Mouse (Mus musculus) thymus, postnatal 10 days (tissue): ENCODE results near the gene Omt2b.
"Not testable (repeated sequence)": the region's sequence is repeated elsewhere in the genome, so short reads cannot be mapped to it uniquely, and the experiment has no call there.

Experiments
- DNase-seq, 2 experiments: peaks; one replicate each; pipeline ENCODE4 v3.0.0; 2021; ENCODE audit warnings: low spot score in 2 of 2

Omt2b gene

DNA sequence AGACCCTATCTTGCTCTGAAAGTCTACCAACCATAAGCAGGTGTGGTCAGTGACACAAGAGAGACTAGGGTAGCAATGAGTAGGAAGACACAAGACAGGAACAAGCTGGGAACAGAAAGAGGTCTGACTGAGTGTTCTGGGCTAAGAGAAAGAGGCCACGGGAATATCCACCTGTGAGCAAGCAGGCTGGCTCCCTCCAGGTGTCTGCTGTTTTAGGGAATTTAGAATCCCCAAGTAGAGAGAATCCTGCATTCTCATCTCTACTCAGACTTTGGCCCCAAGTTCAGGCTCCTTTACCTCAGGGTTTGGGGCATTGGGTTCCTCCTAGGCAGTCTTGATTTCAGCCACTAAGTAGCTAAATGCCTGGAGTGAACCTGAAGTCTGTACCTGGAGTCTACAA is at the start of gene Omt2b:
Gene Omt2b, plus strand, starts transcription at position 301 of the 400 bp plus-strand sequence.
- DNase-seq = not testable (repeated sequence)

DNA sequence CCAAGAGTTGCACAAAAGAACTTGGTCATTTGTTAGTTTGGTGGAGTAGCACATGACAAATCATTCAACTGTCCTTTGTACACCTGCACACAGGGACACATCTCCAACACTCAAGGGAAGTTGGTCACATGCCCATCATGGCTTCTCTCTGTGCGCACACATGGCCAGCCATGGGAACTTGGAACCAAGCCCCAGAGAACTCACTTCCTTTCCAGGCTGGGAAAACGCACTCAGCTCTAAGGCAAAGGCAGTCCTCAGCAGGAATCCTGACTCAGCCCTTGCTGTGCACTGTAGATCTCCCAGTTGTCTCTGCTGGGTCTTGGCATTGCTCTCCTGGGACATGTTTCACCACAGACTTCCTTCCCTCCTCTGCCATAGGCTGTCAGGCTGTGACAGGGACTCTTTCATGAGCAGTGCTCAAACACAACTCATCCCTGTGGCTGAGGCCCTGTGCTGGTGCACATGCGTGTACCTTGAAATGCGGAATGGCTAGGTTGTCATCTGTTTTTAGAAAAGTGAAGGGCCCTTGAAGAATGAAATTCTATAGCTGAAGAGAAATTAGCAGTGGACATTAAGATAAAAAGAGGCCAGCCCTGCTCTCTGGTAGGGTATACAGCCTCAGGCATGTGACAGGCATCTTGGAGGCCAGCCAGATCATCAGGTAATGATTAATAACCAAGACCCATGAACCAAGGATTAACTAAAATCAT is 45.2 kb upstream of the Omt2b start:
- not testable (repeated sequence) for DNase-seq

DNA sequence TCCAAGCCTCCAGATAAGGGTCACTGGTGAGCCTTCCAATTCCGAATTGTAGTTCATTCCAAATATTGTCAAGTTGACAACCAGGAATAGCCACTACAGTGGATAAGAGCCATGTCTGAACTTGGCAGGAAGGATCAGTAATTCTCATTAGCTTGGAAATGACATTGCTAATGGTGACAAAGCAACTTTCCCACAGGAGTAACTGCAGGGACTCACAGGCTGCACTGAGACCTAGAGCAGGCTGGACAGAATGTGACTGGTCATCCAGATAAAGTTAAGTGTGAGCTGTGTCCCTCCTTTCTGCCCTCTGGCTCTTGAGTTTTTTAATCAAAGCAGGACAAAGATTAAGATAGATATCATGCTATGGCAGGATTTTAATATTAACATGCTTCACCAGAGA is 38.3 kb upstream of the Omt2b start:
- DNase-seq = not testable (repeated sequence)

DNA sequence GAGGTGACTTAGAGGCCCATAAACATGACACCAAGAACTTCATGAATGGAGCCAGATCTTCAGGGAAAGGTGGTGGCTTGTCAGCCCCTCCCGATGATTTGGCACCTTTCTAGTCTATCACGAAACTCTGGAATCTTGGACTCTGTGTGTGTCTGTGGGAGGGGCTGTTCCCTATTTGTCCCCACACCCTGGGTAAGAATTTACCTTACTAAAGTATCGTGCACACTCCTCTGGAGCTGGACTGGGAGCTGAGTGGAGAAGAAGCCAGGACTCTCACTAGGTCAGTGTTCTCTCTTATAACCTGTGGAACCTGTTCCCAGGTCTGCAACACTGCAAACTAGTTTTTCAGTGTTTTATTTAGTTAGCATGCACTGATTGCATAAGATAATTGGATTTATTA is 37.7 kb upstream of the Omt2b start, which contains the start of gene Gm10639:
Gene Gm10639, plus strand, starts transcription at position 201 of the 400 bp plus-strand sequence.
- not testable (repeated sequence) for DNase-seq

DNA sequence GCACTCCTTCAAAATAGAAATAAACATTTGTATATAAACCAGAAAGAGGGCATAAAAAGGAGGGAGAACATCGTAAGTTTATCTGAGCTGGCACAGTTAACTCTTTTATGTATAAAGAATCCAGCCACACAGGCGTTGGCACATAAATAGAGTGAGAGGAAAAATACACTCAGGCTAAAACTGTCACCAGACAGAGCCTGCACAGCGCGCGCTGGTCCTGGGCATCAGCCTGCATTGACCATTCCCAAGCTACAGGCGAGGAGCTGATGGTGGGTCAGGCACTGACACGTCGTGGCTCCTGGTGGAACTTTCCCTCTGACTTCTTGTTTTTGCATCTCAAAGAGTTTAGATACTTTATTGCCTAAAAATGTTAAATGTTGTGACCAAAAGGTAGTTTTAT is 34.9 kb upstream of the Omt2b start:
- not testable (repeated sequence) for DNase-seq

DNA sequence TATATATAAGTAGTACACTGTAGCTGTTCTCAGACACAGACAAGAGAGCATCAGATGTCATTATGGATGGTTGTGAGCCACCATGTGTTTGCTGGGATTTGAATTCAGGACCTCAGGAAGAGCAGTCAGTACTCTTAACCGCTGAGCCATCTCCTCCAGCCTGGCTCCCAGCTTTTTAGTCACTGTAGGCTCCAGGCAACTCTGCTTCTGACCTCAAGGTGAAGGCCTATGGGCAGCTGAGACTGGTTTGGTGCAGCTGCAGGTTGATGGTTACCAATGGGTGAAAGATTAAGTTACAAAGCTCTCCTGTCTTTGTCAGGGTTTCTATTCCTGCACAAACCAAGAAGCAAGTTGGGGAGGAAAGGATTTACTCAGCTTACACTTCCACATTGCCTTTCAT is 33.7 kb upstream of the Omt2b start:
- DNase-seq = not testable (repeated sequence)

DNA sequence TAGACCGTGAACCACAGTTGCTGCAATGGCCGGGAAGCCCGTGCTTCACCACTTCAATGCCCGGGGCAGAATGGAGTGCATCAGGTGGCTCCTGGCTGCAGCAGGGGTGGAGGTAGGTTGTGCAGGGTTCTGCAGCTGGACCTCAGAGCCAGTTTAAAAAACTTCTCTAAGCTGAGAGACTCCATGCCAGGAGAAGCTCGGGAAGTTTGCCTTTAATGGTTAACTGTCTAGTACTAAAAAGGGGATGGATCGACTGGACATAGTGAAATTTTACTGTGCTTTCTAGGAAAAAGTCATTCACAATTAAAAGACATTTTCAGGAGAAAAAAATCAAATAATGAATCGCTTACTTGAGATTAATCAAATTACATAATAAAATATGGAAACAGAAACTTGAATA is 32.6 kb upstream of the Omt2b start:
- not testable (repeated sequence) for DNase-seq

DNA sequence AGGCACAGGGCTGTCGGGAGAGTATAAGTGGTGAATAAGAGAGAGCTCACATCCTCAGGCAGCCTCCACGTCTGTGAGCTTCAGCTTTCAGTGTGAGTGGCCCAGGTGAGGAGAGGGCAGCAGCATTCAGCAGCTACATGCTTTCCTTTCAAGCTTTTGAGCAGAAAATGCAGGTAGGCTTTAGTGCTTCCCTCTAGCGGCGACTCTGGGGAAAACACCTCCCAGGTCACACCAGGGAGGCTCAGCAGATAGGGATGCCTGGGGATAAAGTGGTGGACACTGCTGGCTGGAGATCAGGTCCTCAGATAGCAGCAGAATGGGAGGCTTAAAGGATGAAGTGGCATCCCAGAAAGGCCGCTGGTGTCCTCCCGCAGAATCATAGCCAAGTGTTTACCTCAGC is 31.3 kb upstream of the Omt2b start:
- DNase-seq = peak in 1 of 2 experiments; percentile 30

DNA sequence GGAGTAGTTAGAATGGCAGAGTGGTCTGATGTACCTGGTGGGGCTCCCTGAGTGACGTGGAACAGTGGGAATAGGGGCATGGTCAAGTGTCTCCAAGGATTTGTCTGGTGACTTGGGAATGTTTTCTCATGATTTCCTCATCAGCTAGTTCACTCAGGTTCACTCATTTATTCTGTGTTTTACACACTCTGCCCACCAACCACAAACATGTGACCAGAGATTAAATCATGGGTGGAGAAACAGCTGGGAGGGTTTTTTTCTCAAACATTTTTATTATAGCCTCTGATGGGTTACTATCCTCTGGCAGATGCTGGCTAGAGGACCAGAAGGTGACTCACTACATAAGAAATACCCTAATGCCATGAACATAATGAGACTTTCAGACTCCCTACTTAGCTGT is 29.2 kb upstream of the Omt2b start:
- no peak for DNase-seq

DNA sequence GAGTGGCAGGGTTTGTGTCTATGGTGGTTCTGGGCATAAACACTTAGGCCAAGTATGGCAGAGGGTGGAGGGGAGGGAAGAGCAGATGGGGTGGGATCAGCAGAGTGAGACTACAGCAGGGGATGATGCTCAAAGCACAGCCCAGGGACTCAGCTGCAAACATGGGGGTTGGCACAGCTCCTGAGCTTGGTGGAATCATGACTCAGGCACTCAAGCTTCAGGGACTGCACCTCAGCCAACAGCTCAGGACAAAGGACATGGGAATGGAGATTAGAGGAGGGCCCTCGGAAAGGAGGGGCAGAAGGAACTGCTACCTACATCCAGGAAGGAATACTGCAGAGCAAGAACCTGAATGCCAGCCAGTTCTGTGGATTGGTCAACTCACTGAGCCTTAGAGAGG is 28.2 kb upstream of the Omt2b start:
- not testable (repeated sequence) for DNase-seq

DNA sequence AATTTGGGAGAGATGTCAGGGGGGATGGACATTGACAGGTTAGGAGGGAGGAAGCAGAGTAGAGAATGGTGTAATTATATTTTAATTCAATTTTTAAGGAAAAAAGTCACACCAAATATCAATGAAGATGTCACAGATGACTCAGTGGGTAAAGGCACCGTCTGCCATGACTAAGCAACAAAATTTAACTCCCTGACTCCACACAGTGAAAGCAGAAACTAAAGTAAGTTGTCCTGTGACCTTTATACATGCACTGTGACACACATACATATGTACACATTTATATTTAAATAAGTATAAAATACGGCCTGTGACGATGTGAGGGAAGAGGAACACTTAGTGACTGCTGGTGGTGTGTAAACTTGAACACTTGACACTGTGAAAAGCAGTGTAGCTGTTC is 19.3 kb upstream of the Omt2b start:
- not testable (repeated sequence) for DNase-seq

DNA sequence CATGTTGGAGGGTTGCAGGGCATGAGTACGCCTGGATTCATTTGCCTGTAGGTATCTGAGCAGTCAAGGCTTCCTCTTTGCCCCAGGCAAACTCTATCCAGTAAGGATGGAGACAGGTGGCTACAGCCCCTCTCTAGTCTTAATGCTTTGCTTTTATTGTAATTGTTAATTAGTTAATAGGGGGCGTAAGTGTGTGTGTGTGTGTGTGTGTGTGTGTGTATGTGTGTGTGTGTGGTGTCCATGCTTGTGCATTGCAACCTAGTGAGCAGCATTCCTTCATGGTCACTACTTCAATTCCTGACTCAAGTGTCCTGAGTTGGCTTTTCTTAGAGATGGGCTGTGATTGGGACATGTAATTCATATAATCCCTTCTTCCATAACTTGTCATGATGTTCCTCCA is 12.7 kb upstream of the Omt2b start, which contains the start of gene Omt2a:
Gene Omt2a, minus strand, starts transcription at position 101 of the 400 bp plus-strand sequence.
- DNase-seq = no peak

DNA sequence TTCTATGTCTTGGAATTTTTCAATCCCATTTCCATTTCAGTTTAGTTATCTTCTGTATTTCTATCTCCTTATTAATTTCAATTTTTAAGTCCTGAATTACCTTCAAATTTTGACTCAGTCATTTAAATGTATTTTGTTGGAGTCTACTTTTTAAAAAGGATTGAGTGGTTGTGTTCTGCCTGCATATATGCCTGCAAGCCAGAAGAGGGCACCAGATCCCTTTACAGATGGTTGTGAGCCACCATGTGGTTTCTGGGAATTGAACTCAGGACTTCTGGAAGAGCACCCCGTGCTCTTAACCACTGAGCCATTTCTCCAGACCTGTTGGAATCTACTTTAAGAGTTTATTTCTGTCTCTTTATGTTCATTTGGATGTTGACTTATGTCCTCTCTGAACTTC is 7.9 kb upstream of the Omt2b start:
- no peak for DNase-seq

DNA sequence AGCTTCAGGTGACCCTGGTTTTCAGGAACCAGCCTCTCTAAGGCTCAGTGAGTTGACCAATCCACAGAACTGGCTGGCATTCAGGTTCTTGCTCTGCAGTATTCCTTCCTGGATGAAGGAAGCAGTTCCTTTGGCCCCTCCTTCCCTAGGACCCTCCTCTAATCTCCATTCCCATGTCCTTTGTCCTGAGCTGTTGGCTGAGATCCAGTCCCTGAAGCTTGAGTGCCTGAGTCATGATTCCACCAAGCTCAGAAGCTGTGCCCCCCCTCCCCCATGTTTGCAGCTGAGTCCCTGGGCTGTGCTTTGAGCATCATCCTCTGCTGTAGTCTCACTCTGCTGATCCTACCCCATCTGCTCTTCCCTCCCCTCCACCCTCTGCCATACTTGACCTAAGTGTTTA is 9.7 kb downstream of the Omt2b start:
- not testable (repeated sequence) for DNase-seq

DNA sequence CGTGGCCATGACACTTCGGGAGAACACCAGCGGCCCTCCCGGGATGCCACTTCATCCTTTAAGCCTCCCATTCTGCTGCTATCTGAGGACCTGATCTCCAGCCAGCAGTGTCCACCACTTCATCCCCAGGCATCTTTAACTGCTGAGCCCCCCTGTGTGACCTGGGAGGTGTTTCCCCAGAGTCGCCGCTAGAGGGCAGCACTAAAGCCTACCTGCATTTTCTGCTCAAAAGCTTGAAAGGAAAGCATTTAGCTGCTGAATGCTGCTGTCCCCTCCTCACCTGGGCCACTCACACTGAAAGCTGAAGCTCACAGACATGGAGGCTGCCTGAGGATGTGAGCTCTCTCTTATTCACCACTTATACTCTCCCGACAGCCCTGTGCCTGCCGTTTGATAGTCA is 12.9 kb downstream of the Omt2b start:
- DNase-seq = peak in 1 of 2 experiments; percentile 55

DNA sequence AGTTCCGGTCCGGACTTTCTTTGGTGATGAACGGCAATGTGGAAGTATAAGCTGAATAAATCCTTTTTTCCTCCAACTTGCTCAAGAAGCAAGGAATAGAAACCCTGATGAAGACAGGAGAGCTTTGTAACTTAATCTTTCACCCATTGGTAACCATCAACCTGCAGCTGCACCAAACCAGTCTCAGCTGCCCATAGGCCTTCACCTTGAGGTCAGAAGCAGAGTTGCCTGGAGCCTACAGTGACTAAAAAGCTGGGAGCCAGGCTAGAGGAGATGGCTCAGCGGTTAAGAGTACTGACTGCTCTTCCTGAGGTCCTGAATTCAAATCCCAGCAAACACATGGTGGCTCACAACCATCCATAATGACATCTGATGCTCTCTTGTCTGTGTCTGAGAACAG is 15.1 kb downstream of the Omt2b start:
- DNase-seq = not testable (repeated sequence)

DNA sequence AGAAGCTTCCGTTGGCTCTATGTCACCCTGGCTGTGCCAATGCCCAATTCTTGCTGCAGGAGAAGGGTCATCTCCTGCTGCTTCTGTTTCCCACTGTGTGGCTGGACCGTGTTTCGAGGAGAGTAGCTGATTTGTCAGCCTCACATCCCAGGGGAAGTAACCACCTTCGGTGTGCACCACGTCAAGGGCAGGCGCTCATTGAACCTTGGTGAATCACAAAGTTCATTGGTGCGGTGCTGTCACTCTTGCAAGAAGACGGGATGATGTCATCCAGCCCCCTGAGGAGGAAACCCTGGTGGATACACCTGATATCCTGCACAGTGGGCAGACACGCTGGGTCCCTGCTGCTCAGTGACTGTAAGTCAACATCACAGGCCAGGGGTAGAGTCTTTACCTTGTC is 15.7 kb downstream of the Omt2b start:
- DNase-seq = not testable (repeated sequence)

DNA sequence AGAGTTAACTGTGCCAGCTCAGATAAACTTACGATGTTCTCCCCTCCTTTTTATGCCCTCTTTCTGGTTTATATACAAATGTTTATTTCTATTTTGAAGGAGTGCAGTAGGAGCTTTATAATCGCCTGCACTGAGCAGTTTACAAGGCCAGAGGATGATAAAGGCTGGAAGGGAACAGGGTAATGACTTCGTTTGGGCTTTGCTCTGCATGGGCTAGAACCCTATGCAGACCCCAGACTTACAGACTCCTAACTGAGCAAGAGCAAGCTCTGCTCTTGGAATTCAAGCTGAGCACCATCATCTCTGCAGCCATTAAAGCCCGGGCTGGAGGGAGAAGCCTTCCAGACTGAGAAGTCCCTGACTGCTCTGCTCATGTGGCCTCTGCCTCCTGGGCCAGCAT is 17.8 kb downstream of the Omt2b start:
- not testable (repeated sequence) for DNase-seq

DNA sequence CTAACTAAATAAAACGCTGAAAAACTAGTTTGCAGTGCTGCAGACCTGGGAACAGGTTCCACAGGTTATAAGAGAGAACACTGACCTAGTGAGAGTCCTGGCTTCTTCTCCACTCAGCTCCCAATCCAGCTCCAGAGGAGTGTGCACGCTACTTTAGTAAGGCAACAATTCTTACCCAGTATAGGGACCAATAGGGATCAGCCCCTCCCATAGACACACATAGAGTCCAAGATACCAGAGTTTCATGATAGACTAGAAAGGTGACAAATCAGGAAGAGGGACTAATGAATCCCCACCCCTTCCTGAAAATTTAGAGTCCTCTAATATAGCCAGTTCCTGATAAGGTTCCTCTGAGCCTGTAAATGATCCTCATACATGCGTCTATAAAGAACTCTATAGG is 19.6 kb downstream of the Omt2b start:
- no peak for DNase-seq

DNA sequence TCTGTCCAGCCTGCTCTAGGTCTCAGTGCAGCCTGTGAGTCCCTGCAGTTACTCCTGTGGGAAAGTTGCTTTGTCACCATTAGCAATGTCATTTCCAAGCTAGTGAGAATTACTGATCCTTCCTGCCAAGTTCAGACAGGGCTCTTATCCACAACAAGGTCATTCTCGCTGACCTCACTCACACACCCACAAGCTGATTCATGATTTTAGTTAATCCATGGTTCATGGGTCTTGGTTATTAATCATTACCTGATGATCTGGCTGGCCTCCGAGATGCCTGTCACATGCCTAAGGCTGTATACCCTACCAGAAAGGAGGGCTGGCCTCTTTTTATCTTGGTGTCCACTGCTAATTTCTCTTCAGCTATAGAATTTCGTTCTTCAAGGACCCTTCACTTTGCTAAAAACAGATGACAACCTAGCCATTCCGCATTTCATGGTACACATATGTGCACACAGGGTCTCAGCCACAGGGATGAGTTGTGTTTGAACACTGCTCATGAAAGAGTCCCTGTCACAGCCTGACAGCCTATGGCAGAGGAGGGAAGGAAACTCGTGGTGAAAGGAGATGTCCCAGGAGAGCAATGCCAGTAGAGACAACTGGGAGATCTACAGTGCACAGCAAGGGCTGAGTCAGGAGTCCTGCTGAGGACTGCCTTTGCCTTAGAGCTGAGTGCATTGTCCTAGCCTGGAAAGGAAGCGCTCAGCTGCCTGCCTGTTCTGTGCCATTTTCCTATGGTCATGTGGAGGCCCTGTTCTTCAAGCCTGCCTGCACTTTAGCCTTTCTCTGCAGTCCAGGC is 21.0 kb downstream of the Omt2b start:
- DNase-seq = not testable (repeated sequence)

DNA sequence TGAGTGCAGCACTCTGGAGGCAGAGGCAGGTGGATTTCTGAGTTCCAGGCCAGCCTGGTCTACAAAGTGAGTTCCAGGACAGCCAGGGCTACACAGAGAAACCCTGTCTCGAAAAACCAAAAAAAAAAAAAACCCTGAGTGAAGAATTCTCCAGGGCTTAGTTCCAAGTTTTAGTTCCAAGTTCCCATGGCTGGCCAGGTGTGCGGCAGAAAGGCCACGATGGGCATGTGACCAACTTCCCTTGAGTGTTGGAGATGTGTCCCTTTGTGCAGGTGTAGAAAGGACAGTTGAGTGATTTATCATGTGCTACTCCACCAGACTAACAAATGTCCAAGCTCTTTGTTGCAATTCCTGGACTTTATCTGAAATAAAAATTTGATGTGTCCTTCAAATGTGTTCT is 21.8 kb downstream of the Omt2b start:
- not testable (repeated sequence) for DNase-seq

DNA sequence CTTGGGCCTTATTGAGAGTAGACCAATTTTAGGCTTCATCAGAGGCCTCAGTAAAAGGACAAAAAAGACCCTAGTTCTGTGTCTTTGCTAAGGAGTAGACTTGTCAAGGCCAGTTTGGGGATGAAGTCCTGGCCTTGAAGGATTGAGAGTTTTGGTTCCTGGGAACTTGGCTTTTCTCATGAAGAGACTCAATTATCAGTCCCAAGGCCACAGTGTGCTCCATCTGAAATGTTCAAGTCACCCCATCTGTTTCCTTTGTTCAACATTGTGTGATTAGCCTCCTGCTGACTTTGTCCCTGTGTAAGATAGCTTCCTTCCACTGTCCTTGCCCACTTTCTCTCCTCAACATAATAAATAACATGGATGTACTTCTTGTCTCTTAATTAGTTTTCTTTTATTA is 22.6 kb downstream of the Omt2b start:
- not testable (repeated sequence) for DNase-seq
